Mouse (Mus musculus): ENCODE results near the gene Gpbar1.
"Not testable (repeated sequence)": the region's sequence is repeated elsewhere in the genome, so short reads cannot be mapped to it uniquely, and the experiment has no call there.

DNA sequence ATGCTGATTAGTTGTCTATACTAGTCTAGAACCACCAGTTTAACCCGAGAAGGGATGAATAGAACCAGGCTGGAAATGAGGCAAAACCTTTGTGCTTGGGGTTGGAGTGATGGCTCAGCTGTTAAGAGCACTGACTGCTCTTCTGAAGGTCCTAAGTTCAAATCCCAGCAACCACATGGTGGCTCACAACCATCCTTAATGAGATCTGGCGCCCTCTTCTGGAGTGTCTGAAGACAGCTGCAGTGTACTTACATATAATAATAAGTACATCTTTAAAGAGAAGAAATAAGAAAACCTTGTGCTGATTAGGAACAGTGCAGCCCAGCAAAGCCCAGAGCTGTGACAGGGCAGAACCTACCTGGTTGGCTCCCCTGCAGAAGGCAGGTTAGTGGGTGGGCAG, 48.6 kb downstream of the Gpbar1 start:
- TF ChIP-seq CTCF (IDR thresholded peaks at IDR 0.05; ENCODE audit: extremely low read depth, insufficient read depth, insufficient read length, insufficient replicate concordance); POLR2A (IDR thresholded peaks at IDR 0.05; ENCODE audit: low read depth, low read length): not testable (repeated sequence)
